15 mouse cellular contexts compared by ENCODE assay signal in genomic region chr11:6623704-6624103, GRCm38 (mm10). TPM values are rescaled to one million over a fixed set of nuclear protein-coding genes. Genes with fewer than 3 reads are reported as not detected.
DNase-seq lines count a peak whose midpoint lies in the region; ATAC-seq and TF ChIP-seq lines count a peak whose summit lies in the region.
"Had no signal": no experiment of that assay in that cellular context is flagged by ENCODE, and none has a peak within 500 bp of the region (broad histone marks: within the 10 kb centered on the region; RNA-seq: fewer than 3 reads in every experiment).

No protein-coding gene starts in this region.

- ATAC-seq in neural tube, embryonic 13.5 days (ENCODE audit: low read depth), result no peak
- no peak for ATAC-seq in liver, embryonic 13.5 days (ENCODE audit: low read depth)
- ATAC-seq: CD4-positive, CD25-positive, alpha-beta regulatory T cell, adult 4 months; midbrain, embryonic 13.5 days had no signal

- H3K4me3 ChIP-seq in heart, adult 2 months, result no peak overlapping the region
- no peak overlapping the region for H3K4me3 ChIP-seq in neural tube, embryonic 13.5 days
- H3K4me3 ChIP-seq in liver, embryonic 13.5 days (replicated peaks), result peak overlapping the region; percentile 83

- intact Hi-C loops in heart, adult 2 months (cut with DNase I), result loop anchor here (10.0 kb wide), 1 partner anchor 259 kb away; no protein-coding TSS in a partner anchor

- no peak overlapping the region for H3K9ac ChIP-seq in heart, adult 2 months (ENCODE audit: low read depth, low read length)
- no peak overlapping the region for H3K9ac ChIP-seq in neural tube, embryonic 13.5 days
- peak overlapping the region; percentile 81 for H3K9ac ChIP-seq in liver, embryonic 13.5 days
- H3K9ac ChIP-seq: midbrain, embryonic 13.5 days had no signal

- 74% methylated on average over 10 of the region's 10 CpGs for WGBS in heart, adult 2 months
- 93% methylated on average over 10 of the region's 10 CpGs for WGBS in neural tube, embryonic 13.5 days
- 39% methylated on average over 10 of the region's 10 CpGs for WGBS in liver, embryonic 13.5 days (ENCODE audit: insufficient replicate concordance)

- no peak overlapping the region for H3K27ac ChIP-seq in heart, adult 2 months
- H3K27ac ChIP-seq in neural tube, embryonic 13.5 days (replicated peaks), result no peak overlapping the region
- peak overlapping the region; percentile 90 for H3K27ac ChIP-seq in liver, embryonic 13.5 days
- H3K27ac ChIP-seq: midbrain, embryonic 13.5 days had no signal

- DNase-seq in heart, adult 11 months, result peak; percentile 91
- no peak for DNase-seq in heart, adult 2 months
- no peak for DNase-seq in neural tube, embryonic 10.5 days (ENCODE audit: extremely low spot score, low spot score)
- DNase-seq in liver, embryonic 13.5 days, result no peak
- no peak for DNase-seq in cerebellum, adult 11 months
- DNase-seq in kidney, postnatal 14 days, result no peak
- DNase-seq in kidney, postnatal 36 days, result no peak
- DNase-seq: adrenal gland, adult 2 months; kidney, adult 9 months had no signal

- H3K79me2 ChIP-seq in heart, adult 2 months (replicated peaks; ENCODE audit: control insufficient read depth, insufficient read depth, low read length), result peaks cover 2% of the 10 kb centered on the region; the same call in 1 of the 2 replicates

- no peak for TF ChIP-seq EP300 in heart, adult 2 months (IDR thresholded peaks at IDR 0.05; ENCODE audit: insufficient read depth, low read depth, low read length)

- H3K36me3 ChIP-seq in heart, adult 2 months (ENCODE audit: control insufficient read depth, insufficient read depth, low read length), result peaks cover 5% of the 10 kb centered on the region
- peaks cover 58% of the 10 kb centered on the region for H3K36me3 ChIP-seq in neural tube, embryonic 13.5 days
- peaks cover 62% of the 10 kb centered on the region for H3K36me3 ChIP-seq in liver, embryonic 13.5 days

- no peaks in the 10 kb centered on the region for H3K9me3 ChIP-seq in neural tube, embryonic 13.5 days
- no peaks in the 10 kb centered on the region for H3K9me3 ChIP-seq in liver, embryonic 13.5 days (replicated peaks)
- H3K9me3 ChIP-seq: midbrain, embryonic 13.5 days had no signal

- TF ChIP-seq POLR2A in heart, adult 2 months (IDR thresholded peaks at IDR 0.05; ENCODE audit: insufficient read depth, low read depth, low read length), result no peak

- no peak for TF ChIP-seq CTCF in heart, adult 2 months (IDR thresholded peaks at IDR 0.05)

- H3K4me2 ChIP-seq in neural tube, embryonic 13.5 days, result peak overlapping the region; percentile 79; the same call in 1 of the 2 replicates
- H3K4me2 ChIP-seq in liver, embryonic 13.5 days, result peak overlapping the region; percentile 71

- no peaks in the 10 kb centered on the region for H3K27me3 ChIP-seq in heart, adult 2 months (ENCODE audit: control insufficient read depth, insufficient read depth, low read length)
- H3K27me3 ChIP-seq in neural tube, embryonic 13.5 days, result no peaks in the 10 kb centered on the region
- H3K27me3 ChIP-seq in liver, embryonic 13.5 days, result no peaks in the 10 kb centered on the region
- H3K27me3 ChIP-seq: midbrain, embryonic 13.5 days had no signal

- peaks cover 6% of the 10 kb centered on the region for H3K4me1 ChIP-seq in heart, adult 2 months (ENCODE audit: control insufficient read depth, insufficient read depth, low read length)
- H3K4me1 ChIP-seq in neural tube, embryonic 13.5 days (replicated peaks), result peaks cover 33% of the 10 kb centered on the region
- peaks cover 54% of the 10 kb centered on the region for H3K4me1 ChIP-seq in liver, embryonic 13.5 days (replicated peaks)

RNA-seq across cellular contexts. Expression of gene Tbrg4, which starts 2.2 kb away (rescaled TPM):
- 10 to 100 TPM; 85.1 to 95.8 TPM for total RNA-seq in heart, adult 2 months (2021)
- 110 and 131 TPM in 2 replicates for polyA plus RNA-seq in heart, adult 2 months (2012; rRNA removed)
- 29.9 and 31.7 TPM in 2 replicates for polyA plus RNA-seq in neural tube, embryonic 13.5 days (2015; fragmentation: Nextera tagmentation; extraction: Ambion mirVana)
- polyA plus RNA-seq in liver, embryonic 13.5 days (2015; fragmentation: Nextera tagmentation; extraction: Ambion mirVana), result 46.1 and 46.2 TPM in 2 replicates

RNA-seq across cellular contexts. Expression of gene Wap, which starts 14.7 kb away (rescaled TPM):
- not detected for total RNA-seq in heart, adult 2 months (2021)
- polyA plus RNA-seq in heart, adult 2 months (2012; rRNA removed), result not detected in 2 replicates
- not detected in 2 replicates for polyA plus RNA-seq in neural tube, embryonic 13.5 days (2015; fragmentation: Nextera tagmentation; extraction: Ambion mirVana)
- polyA plus RNA-seq in liver, embryonic 13.5 days (2015; fragmentation: Nextera tagmentation; extraction: Ambion mirVana), result not detected in 2 replicates
- total RNA-seq: adrenal gland, adult 2 months; left cerebral cortex, postnatal 25 days had no signal
- polyA plus RNA-seq: adrenal gland, adult 2 months; CD4-positive, CD25-positive, alpha-beta regulatory T cell, adult 4 months; cortical plate, adult 2 months; midbrain, embryonic 13.5 days; testis, adult 2 months had no signal

RNA-seq across cellular contexts. Expression of gene Nacad, which starts 17.9 kb away (rescaled TPM):
- under 1 TPM; 0.23 to 0.52 TPM for total RNA-seq in heart, adult 2 months (2021)
- 0.67 and 1.4 TPM in 2 replicates for polyA plus RNA-seq in heart, adult 2 months (2012; rRNA removed)
- polyA plus RNA-seq in neural tube, embryonic 13.5 days (2015; fragmentation: Nextera tagmentation; extraction: Ambion mirVana), result 103 and 110 TPM in 2 replicates
- 5.0 and 5.7 TPM in 2 replicates for polyA plus RNA-seq in liver, embryonic 13.5 days (2015; fragmentation: Nextera tagmentation; extraction: Ambion mirVana)

RNA-seq across cellular contexts. Expression of gene Ramp3, which starts 34.6 kb away (rescaled TPM):
- 1 to 10 TPM; 6.0 to 7.6 TPM for total RNA-seq in heart, adult 2 months (2021)
- 7.6 and 9.5 TPM in 2 replicates for polyA plus RNA-seq in heart, adult 2 months (2012; rRNA removed)
- 23.8 and 25.7 TPM in 2 replicates for polyA plus RNA-seq in neural tube, embryonic 13.5 days (2015; fragmentation: Nextera tagmentation; extraction: Ambion mirVana)
- polyA plus RNA-seq in liver, embryonic 13.5 days (2015; fragmentation: Nextera tagmentation; extraction: Ambion mirVana), result 0.15 TPM in 1 of 2 replicates, not detected in the other

Comparison
In these comparisons a context has a peak if more than half of its experiments do, and no peak if none do; other contexts are left out.
1. RNA of gene Nacad, which starts 17.9 kb away (polyA plus RNA-seq): 103 to 110 TPM in neural tube, embryonic 13.5 days; 5.0 to 5.7 TPM in liver, embryonic 13.5 days and 0.67 to 1.4 TPM in heart, adult 2 months; every median in the first group is over 10 times any median in the second.